Mouse (Mus musculus): ENCODE data around the gene Olfr1537.

DNA sequence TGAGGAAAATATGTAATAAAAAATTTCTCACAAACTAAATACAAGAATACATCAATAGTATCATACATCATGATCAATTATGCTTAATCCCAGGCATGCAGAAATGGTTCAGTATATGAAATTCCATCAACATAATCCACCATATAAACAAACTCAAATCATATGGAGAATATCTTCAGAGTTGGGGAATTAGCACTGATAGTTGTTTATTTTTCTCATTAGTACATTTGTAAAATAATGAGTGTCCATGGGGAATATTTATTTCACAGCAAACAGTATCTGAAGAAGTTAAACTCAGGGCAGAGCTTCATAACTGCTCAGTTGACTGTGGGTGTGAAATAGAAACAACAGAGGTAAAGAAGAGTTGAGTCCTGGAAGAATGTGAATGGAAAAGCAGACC lies 48.2 kb downstream of the Olfr1537 start, which contains the start of gene Olfr944:
- TF ChIP-seq CTCF (IDR thresholded peaks at IDR 0.05; ENCODE audit: borderline replicate concordance, insufficient read depth, low read depth, low read length), result no peak
- no peak for TF ChIP-seq POLR2A (IDR thresholded peaks at IDR 0.05; ENCODE audit: borderline replicate concordance, insufficient read depth, low read length)

Data from cerebellum, adult 2 months (tissue).